Mouse (Mus musculus): ENCODE data around the gene S100a6.

Gene S100a6

GRCm38 (mm10) chr3:90626266-90627021, 13.8 kb downstream of the S100a6 start:
- no peak for DNase-seq (ENCODE audit: low spot score in 2 of 2)

DNA sequence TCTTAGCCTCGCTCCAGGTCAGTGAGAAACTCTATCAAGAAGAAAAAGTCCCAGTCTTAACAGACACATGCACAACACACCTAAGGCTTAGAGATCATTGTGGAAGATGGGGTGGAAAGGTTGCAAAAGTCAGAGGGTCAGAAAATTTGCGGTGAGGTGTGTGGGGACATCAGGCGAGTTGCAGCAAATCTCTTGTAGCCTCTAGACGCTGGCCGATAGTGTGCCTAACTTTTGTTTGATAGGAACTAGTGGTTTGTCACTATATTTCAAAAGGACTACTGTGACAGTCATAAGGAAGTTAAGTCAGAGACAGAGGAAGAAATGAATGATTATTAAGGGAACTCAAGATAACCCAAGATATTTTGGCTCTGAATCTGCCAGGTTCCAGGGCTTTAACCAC, 14.7 kb downstream of the S100a6 start:
- no peak for DNase-seq (ENCODE audit: low spot score in 2 of 2)

GRCm38 (mm10) chr3:90627807-90628206, 15.1 kb downstream of the S100a6 start:
- DNase-seq (ENCODE audit: low spot score in 2 of 2), result no peak

- no peak for DNase-seq (ENCODE audit: low spot score in 2 of 2)
Measured at GRCm38 (mm10) chr3:90629298-90629697, 16.6 kb downstream of the S100a6 start.

DNA sequence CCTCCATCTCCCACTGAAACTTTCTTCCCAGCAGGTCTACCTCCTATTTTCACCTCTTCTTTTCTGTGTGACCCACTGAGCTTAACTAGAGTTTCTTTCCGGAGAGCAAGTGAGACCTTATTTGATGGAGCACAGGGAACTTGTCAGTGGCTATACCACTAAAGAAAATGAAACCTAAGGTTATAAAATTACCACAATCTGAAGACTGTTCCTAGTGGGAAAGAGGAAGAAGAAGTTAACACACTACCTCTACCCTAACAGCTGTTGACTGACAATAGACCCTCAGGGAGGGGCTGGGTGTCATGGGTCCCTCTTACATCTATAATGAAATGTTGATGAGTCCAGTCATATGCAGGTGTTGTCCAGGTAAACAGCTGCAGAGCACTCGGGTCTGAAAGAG, 19.3 kb downstream of the S100a6 start:
- no peak for DNase-seq (ENCODE audit: low spot score in 2 of 2)

DNA sequence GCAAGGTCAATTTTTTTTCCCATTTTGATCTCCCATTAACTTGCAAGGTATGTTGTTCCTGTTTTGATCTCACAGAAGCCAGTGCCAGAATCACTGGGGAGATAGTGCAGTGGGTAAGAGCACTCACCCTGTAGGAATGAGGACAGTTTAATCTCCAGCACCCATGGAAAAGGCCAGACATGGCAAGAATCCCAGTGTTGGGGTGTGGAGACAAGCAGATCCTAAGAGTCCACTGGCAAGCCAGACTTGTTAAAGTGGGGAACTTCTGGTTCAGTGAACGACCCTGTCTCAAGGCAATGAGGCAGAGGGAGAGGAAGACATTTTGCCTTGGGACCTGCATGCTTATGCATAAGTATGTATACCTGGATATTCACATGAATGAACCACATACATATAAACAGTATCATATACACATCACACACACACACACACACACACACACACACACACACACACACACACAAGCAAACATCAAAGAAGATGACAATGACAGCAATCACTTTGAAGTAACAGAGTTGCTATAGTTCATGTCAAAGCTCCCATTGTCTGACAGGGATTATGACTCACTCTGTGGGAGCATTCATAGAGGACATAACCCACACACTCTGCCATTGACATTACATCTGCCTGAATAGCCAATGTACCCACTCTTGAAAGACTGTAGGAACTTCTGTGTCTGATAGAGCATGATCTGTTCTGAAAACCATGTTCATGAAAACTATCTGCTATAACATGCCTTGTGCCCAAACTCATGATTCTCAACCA, 26.0 kb downstream of the S100a6 start:
- DNase-seq (ENCODE audit: low spot score in 2 of 2), result no peak

- no peak for DNase-seq (ENCODE audit: low spot score in 2 of 2)
Measured at GRCm38 (mm10) chr3:90639511-90640154, 27.0 kb downstream of the S100a6 start.

GRCm38 (mm10) chr3:90640981-90641380, 28.3 kb downstream of the S100a6 start:
- no peak for DNase-seq (ENCODE audit: low spot score in 2 of 2)

DNA sequence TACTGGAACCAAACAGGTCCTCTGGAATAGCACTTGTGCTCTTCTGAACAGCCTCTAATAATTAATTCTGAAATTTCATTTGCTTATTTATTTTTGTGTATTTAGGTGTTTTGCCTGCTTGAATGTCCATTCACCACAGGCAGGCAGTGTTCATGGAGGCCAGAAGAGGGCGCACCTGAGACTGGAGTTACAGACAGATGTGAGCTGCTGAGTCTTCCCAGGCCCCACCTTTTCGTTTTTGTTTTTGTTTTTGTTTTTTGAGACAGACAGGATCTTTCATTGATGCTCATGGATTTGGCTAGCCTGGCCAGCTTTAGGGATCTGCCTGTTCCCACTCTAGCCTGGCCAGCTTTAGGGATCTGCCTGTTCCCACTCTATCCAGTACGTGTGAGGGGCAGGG, 31.5 kb downstream of the S100a6 start:
- DNase-seq (ENCODE audit: low spot score in 2 of 2), result peak in 1 of 2 experiments; percentile 27

GRCm38 (mm10) chr3:90647291-90647690, 34.6 kb downstream of the S100a6 start:
- no peak for DNase-seq (ENCODE audit: low spot score in 2 of 2)

DNA sequence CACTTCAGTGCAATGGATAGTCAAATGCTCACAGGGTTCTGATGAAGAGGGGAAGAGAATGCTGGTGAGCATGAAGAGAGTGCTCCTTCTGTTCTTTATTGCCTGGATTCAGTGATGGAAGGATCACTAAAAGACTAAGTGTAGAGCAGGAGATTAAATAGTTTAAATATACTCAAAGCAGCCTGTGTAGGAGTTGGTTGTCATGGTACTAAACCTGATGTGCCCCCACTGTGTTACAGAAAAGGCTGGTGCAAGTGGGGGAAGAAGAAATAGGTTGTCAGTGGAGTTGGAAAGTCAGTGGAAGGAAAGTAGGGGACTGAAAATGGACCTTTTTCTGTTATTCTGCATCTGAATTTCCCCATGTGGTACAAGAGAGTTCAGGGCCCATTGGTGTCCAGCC, 36.3 kb downstream of the S100a6 start:
- peak; percentile 17 to 50 for DNase-seq (ENCODE audit: low spot score in 2 of 2)

DNA sequence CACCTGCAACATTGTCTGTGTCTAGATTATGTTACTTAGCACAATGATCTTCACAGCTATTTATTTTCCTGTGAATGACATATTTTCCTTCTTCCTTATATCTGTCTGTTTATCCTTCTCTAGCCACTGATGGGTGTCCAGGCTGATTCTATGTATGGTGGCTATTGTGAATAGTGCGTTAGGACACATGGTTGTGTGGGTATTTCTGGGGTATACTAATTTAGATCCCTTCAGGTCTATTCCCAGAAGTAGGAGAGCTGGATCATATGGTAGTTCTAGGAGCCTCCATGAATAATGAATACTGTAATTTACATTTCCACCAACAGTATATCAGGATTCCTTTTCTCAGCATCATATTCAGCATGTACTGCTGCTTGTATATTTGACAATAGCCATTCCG, 37.1 kb downstream of the S100a6 start:
- no peak for DNase-seq (ENCODE audit: low spot score in 2 of 2)

GRCm38 (mm10) chr3:90652878-90653508, 40.3 kb downstream of the S100a6 start:
- DNase-seq (ENCODE audit: low spot score in 2 of 2), result peak; percentile 42 to 90

GRCm38 (mm10) chr3:90653717-90654116, 41.0 kb downstream of the S100a6 start, which contains the start of gene S100a7a:
S100a7a (plus strand) TSS chr3:90654017.
- no peak for DNase-seq (ENCODE audit: low spot score in 2 of 2)

GRCm38 (mm10) chr3:90657405-90657804, 44.7 kb downstream of the S100a6 start:
- no peak for DNase-seq (ENCODE audit: low spot score in 2 of 2)

DNA sequence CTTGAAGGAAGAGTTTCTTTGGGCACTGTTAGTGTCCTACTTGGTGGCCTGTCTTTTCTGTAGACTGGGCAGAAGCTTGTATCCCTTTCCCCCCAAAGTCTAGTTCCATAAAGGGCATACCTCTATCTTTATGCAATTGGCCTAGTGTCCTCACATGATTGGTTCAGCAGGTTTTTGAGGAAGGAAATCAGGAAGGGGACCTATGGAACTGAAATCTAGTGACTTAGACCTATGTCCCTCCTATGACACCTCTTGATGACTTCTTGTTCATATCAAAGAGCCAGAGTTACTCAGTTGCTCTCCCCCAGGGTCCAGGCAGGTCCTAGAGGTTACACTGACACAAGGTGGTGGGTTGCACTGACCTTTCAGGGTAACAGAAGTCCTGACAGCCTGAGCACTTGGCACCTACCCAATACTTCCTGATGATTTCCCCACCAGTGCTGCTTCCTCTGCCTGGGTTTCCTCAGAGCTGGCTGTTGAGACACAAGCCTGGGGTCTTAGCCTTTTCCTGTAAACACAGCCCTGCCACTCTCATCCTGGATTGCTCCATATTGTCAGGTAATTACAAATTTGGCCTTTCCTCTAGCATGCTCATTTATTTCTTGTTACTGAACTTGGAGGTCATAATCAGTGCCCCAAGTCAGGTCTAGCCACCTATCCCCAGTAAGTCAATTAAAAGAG, 46.8 kb downstream of the S100a6 start:
- no peak for DNase-seq (ENCODE audit: low spot score in 2 of 2)

DNA sequence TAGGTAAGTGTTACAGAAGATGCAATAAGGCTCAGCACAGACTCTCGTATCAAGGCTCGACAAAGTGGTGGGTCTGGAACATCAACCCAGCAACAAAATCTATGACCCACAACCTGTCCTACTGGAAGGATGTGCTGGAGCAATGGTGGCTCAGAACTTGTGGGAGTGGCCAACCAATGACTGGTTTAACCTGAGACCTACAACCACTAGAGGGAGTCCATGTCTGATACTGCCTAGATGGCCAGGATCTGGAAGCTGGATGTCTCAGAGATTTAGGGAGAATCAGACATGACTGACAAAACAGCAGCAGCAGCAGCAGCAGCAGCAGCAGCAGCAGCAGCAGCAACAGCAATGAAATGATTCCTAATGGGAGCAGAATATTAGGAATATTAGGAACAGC, 51.5 kb downstream of the S100a6 start:
- no peak for DNase-seq (ENCODE audit: low spot score in 2 of 2)

- no peak for DNase-seq (ENCODE audit: low spot score in 2 of 2)
Measured at GRCm38 (mm10) chr3:90668846-90669245, 56.2 kb downstream of the S100a6 start, which contains the start of gene S100a8. S100a8 (plus strand) TSS chr3:90668978.
